Mouse (Mus musculus) heart, adult 2 months (tissue): Measurements from ENCODE around the gene Polr2i.

Experiments used
- CTCF ChIP-seq: fragments of 200-600 bp; IDR thresholded peaks from 2 replicates; pipeline ENCODE4 v1.8.1; 2022; ENCODE audit warnings: antibody characterized with exemption, mild to moderate bottlenecking, moderate library complexity
- POLR2A ChIP-seq: fragments of 200-500 bp; IDR thresholded peaks from 2 replicates; pipeline ENCODE4 v1.6.1; 2011; ENCODE audit warnings: mild to moderate bottlenecking, low read depth, low read length, control low read depth; ENCODE audit not compliant: insufficient read depth

- TF ChIP-seq CTCF (no peak), POLR2A (no peak)
Measured at GRCm38 (mm10) chr7:30281522-30281921, 49.8 kb downstream of the Polr2i start.
